Mouse (Mus musculus) left cerebral cortex, adult 8-10 months (tissue): ENCODE data around the gene Ufsp1. TPM values are rescaled to one million over a fixed set of nuclear protein-coding genes. Genes with fewer than 3 reads are reported as not detected.
"Not testable (repeated sequence)": the region's sequence is repeated elsewhere in the genome, so short reads cannot be mapped to it uniquely, and the experiment has no call there.

Experiments used
- DNase-seq, 2 experiments: peaks; one replicate each; pipeline ENCODE4 v3.0.0; 2022; ENCODE audit warnings: low spot score in 2 of 2
- total RNA-seq, 4 experiments: library from RNA; stranded (reverse); gene quantifications; 2 replicates each; pipeline ENCODE4 v1.2.4; 2022

The Ufsp1 gene
- 10 to 100 TPM; 14.0 to 16.8 (median 16.1) TPM for total RNA-seq

GRCm38 (mm10) chr5:137293839-137294743 lies at the start of gene Ufsp1:
TSS of gene Ufsp1 (plus strand) at chr5:137294629.
- peak; percentile 82 to 96 for DNase-seq

GRCm38 (mm10) chr5:137263897-137264720 lies 30.3 kb upstream of the Ufsp1 start:
- DNase-seq: no peak

GRCm38 (mm10) chr5:137264787-137265186 lies 29.6 kb upstream of the Ufsp1 start:
- no peak for DNase-seq

GRCm38 (mm10) chr5:137268131-137268910 lies 26.1 kb upstream of the Ufsp1 start:
- no peak for DNase-seq

GRCm38 (mm10) chr5:137277360-137278342 lies 16.8 kb upstream of the Ufsp1 start:
- DNase-seq: no peak

GRCm38 (mm10) chr5:137284411-137284810 lies 10.0 kb upstream of the Ufsp1 start:
- DNase-seq: not testable (repeated sequence)

- no peak for DNase-seq
These were observed 9.4 kb upstream of the Ufsp1 start for GRCm38 (mm10) chr5:137285045-137285444.

- no peak for DNase-seq
These were observed 8.4 kb upstream of the Ufsp1 start for GRCm38 (mm10) chr5:137285986-137286385.

GRCm38 (mm10) chr5:137286655-137287031 lies 7.8 kb upstream of the Ufsp1 start:
- peak; percentile 70 to 84 for DNase-seq

GRCm38 (mm10) chr5:137287032-137287952 lies 7.1 kb upstream of the Ufsp1 start, which contains the start of gene Ache:
TSS of gene Ache (plus strand) at chr5:137287519.
- peak; percentile 56 to 89 for DNase-seq

- DNase-seq: peak; percentile 57 to 75
These were observed 6.3 kb upstream of the Ufsp1 start for GRCm38 (mm10) chr5:137287953-137288743.

GRCm38 (mm10) chr5:137288999-137289470 lies 5.4 kb upstream of the Ufsp1 start:
- DNase-seq: peak in 1 of 2 experiments; percentile 64

GRCm38 (mm10) chr5:137289591-137290365 lies 4.7 kb upstream of the Ufsp1 start:
- no peak for DNase-seq

- DNase-seq: no peak
These were observed 3.8 kb upstream of the Ufsp1 start for GRCm38 (mm10) chr5:137290677-137291076.

- no peak for DNase-seq
These were observed 3.0 kb upstream of the Ufsp1 start for GRCm38 (mm10) chr5:137291381-137291926.

- peak; percentile 58 to 81 for DNase-seq
These were observed 1.1 kb upstream of the Ufsp1 start for GRCm38 (mm10) chr5:137293282-137293681.

- no peak for DNase-seq
These were observed 290 bp downstream of the Ufsp1 start for GRCm38 (mm10) chr5:137294744-137295093.
